Mouse (Mus musculus): Measurements from ENCODE around the gene Gpr155.

The Gpr155 gene

GRCm38 (mm10) chr2:73386356-73387046 is at the start of gene Gpr155:
TSS of gene Gpr155 (minus strand) at chr2:73386572.
- DNase-seq (ENCODE audit: low read depth): peak; percentile 99

- DNase-seq (ENCODE audit: low read depth): no peak
These were observed 49.5 kb upstream of the Gpr155 start for GRCm38 (mm10) chr2:73435847-73436246.

GRCm38 (mm10) chr2:73431959-73432396 is 45.6 kb upstream of the Gpr155 start:
- peak; percentile 84 for DNase-seq (ENCODE audit: low read depth)

GRCm38 (mm10) chr2:73428803-73429468 is 42.6 kb upstream of the Gpr155 start:
- peak; percentile 76 for DNase-seq (ENCODE audit: low read depth)

GRCm38 (mm10) chr2:73427293-73427692 is 40.9 kb upstream of the Gpr155 start:
- DNase-seq (ENCODE audit: low read depth): peak; percentile 55

- DNase-seq (ENCODE audit: low read depth): no peak
These were observed 39.5 kb upstream of the Gpr155 start for GRCm38 (mm10) chr2:73425822-73426221.

GRCm38 (mm10) chr2:73419730-73420129 is 33.4 kb upstream of the Gpr155 start:
- no peak for DNase-seq (ENCODE audit: low read depth)

- DNase-seq (ENCODE audit: low read depth): peak; percentile 53
These were observed 32.9 kb upstream of the Gpr155 start for GRCm38 (mm10) chr2:73419285-73419684.

GRCm38 (mm10) chr2:73415892-73416291 is 29.5 kb upstream of the Gpr155 start:
- DNase-seq (ENCODE audit: low read depth): peak; percentile 27

GRCm38 (mm10) chr2:73410076-73410475 is 23.7 kb upstream of the Gpr155 start:
- no peak for DNase-seq (ENCODE audit: low read depth)

- DNase-seq (ENCODE audit: low read depth): no peak
These were observed 21.3 kb upstream of the Gpr155 start for GRCm38 (mm10) chr2:73407662-73408061.

GRCm38 (mm10) chr2:73406336-73406915 is 20.1 kb upstream of the Gpr155 start:
- no peak for DNase-seq (ENCODE audit: low read depth)

GRCm38 (mm10) chr2:73404980-73405379 is 18.6 kb upstream of the Gpr155 start:
- DNase-seq (ENCODE audit: low read depth): no peak

GRCm38 (mm10) chr2:73404442-73404841 is 18.1 kb upstream of the Gpr155 start:
- DNase-seq (ENCODE audit: low read depth): no peak

- DNase-seq (ENCODE audit: low read depth): peak; percentile 45
These were observed 17.1 kb upstream of the Gpr155 start for GRCm38 (mm10) chr2:73403385-73404013.

GRCm38 (mm10) chr2:73401689-73402088 is 15.3 kb upstream of the Gpr155 start:
- DNase-seq (ENCODE audit: low read depth): no peak

GRCm38 (mm10) chr2:73397476-73397875 is 11.1 kb upstream of the Gpr155 start:
- DNase-seq (ENCODE audit: low read depth): no peak

- peak; percentile 42 for DNase-seq (ENCODE audit: low read depth)
These were observed 10.5 kb upstream of the Gpr155 start for GRCm38 (mm10) chr2:73396828-73397325.

GRCm38 (mm10) chr2:73395516-73395915 is 9.1 kb upstream of the Gpr155 start:
- no peak for DNase-seq (ENCODE audit: low read depth)

- no peak for DNase-seq (ENCODE audit: low read depth)
These were observed 8.1 kb upstream of the Gpr155 start for GRCm38 (mm10) chr2:73394476-73394875.

GRCm38 (mm10) chr2:73392772-73393171 is 6.4 kb upstream of the Gpr155 start:
- no peak for DNase-seq (ENCODE audit: low read depth)

GRCm38 (mm10) chr2:73389951-73390350 is 3.6 kb upstream of the Gpr155 start:
- no peak for DNase-seq (ENCODE audit: low read depth)

Measured in NIH3T3 (cell line).